Mouse (Mus musculus) megakaryocyte, embryonic 14.5 days (primary cell): ENCODE data around the gene Panx1. TPM values are rescaled to one million over a fixed set of nuclear protein-coding genes. Genes with fewer than 3 reads are reported as not detected.

Experiments
- H3K27me3 ChIP-seq: replicated peaks from 2 replicates; pipeline ENCODE3; 2012; ENCODE audit warnings: inconsistent platforms
- H3K36me3 ChIP-seq: replicated peaks from 2 replicates; pipeline ENCODE3; 2012; ENCODE audit warnings: low read length, inconsistent platforms, mixed read lengths
- H3K4me1 ChIP-seq: 2 replicates; pipeline ENCODE4 v1.6.1; 2012; ENCODE audit warnings: inconsistent platforms
- H3K4me3 ChIP-seq: replicated peaks from 2 replicates; pipeline ENCODE3; 2012; ENCODE audit warnings: moderate library complexity, mild to moderate bottlenecking, inconsistent platforms
- H3K9me3 ChIP-seq: 2 replicates; pipeline ENCODE4 v1.6.1; 2012; ENCODE audit warnings: inconsistent platforms
- FLI1 ChIP-seq: IDR thresholded peaks from 2 replicates; pipeline ENCODE4 v1.6.1; 2012; ENCODE audit warnings: low read length, inconsistent platforms, mixed read lengths
- GATA1 ChIP-seq: IDR thresholded peaks from 3 replicates; pipeline ENCODE4 v1.6.1; 2012; ENCODE audit warnings: mixed read lengths, low read length, inconsistent platforms, borderline replicate concordance
- polyA plus RNA-seq: library from polyadenylated mRNA; stranded (reverse); fragments of >175 nt; gene quantifications from 2 replicates; pipeline ENCODE4 v1.2.3, GENCODE M21; 2012; ENCODE audit warnings: low replicate concordance; ENCODE audit not compliant: insufficient read depth

Panx1 gene
- polyA plus RNA-seq, 1 experiment: 13.0 TPM

GRCm38 (mm10) chr9:14974251-14975232 is 70.7 kb downstream of the Panx1 start:
- Histone ChIP-seq H3K27me3 (no peaks in the 10 kb centered on the region), H3K4me1 (peaks cover 9% of the 10 kb centered on the region; the same call in 1 of the 2 replicates)
- no peak for TF ChIP-seq GATA1
- TF ChIP-seq FLI1: no peak

GRCm38 (mm10) chr9:14973762-14974161 is 71.5 kb downstream of the Panx1 start:
- Histone ChIP-seq H3K27me3 (no peaks in the 10 kb centered on the region), H3K36me3 (no peaks in the 10 kb centered on the region), H3K4me3 (no peak overlapping the region), H3K4me1 (peaks cover 12% of the 10 kb centered on the region; the same call in 1 of the 2 replicates), H3K9me3 (peaks cover 2% of the 10 kb centered on the region; the same call in 1 of the 2 replicates)
- TF ChIP-seq GATA1: no peak
- no peak for TF ChIP-seq FLI1

More at GRCm38 (mm10) chr9:14974251-14975232, 70.7 kb downstream of the Panx1 start:
- H3K4me3 ChIP-seq: no peak overlapping the region
- no peaks in the 10 kb centered on the region for H3K36me3 ChIP-seq
- peaks cover 2% of the 10 kb centered on the region; the same call in 1 of the 2 replicates for H3K9me3 ChIP-seq

- H3K4me3 ChIP-seq: no peak overlapping the region
- no peaks in the 10 kb centered on the region for H3K27me3 ChIP-seq
- peaks cover 17% of the 10 kb centered on the region for H3K4me1 ChIP-seq
- TF ChIP-seq FLI1 (no peak), GATA1 (no peak)
- H3K36me3 ChIP-seq: no peaks in the 10 kb centered on the region
- no peaks in the 10 kb centered on the region for H3K9me3 ChIP-seq
Measured at GRCm38 (mm10) chr9:14970805-14971525, 74.3 kb downstream of the Panx1 start.

DNA sequence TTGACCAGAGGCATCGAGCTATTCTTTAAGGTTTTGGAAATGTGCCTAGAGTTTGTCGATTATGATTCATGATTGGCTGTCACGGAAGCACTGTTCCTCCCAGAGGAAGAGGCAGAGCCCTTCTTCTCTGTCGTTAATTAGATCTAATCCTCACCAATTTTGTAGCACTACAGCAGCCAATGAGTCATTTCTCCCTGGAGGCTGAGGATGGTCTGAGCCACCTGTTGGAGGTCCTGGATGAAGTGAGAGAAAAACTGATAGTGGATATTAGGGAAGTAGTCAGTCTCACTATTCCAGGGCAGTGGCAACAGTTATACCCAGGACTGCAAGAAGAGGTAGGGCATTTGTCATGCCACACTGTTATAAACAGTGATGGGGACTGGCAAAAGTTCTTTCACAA is 75.1 kb downstream of the Panx1 start:
- Histone ChIP-seq H3K4me3 (no peak overlapping the region), H3K9me3 (no peaks in the 10 kb centered on the region), H3K27me3 (no peaks in the 10 kb centered on the region), H3K36me3 (no peaks in the 10 kb centered on the region), H3K4me1 (peaks cover 17% of the 10 kb centered on the region)
- TF ChIP-seq FLI1 (no peak), GATA1 (no peak)

- TF ChIP-seq GATA1 (no peak), FLI1 (no peak)
- Histone ChIP-seq H3K36me3 (no peaks in the 10 kb centered on the region), H3K4me1 (peaks cover 17% of the 10 kb centered on the region), H3K4me3 (no peak overlapping the region), H3K27me3 (peaks cover 7% of the 10 kb centered on the region), H3K9me3 (no peaks in the 10 kb centered on the region)
Measured at GRCm38 (mm10) chr9:14967598-14967997, 77.7 kb downstream of the Panx1 start.

DNA sequence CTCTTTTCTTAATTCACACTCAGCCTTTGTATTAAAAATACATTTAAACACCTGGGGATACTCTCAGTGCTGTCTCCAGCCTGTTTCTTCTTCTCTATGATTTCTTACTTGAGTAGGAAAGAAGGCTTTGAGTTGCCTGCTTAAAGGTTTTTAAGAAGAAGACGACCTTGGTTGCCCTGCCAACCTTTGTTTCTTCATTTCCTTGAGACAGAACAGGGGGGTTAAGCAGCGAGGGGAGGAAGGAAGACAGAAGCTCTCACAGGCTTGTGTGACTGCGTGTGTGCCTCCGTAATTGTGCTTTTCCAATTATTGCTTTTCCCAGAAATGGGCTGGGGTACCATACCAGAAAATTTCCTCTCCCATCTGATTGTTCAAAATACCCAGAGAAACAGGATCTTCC is 78.5 kb downstream of the Panx1 start:
- TF ChIP-seq FLI1 (no peak), GATA1 (no peak)
- H3K4me3 ChIP-seq: no peak overlapping the region
- H3K27me3 ChIP-seq: peaks cover 10% of the 10 kb centered on the region

GRCm38 (mm10) chr9:14965368-14965767 is 79.9 kb downstream of the Panx1 start:
- Histone ChIP-seq H3K4me1 (peaks cover 12% of the 10 kb centered on the region), H3K4me3 (no peak overlapping the region), H3K27me3 (peaks cover 10% of the 10 kb centered on the region), H3K36me3 (no peaks in the 10 kb centered on the region), H3K9me3 (no peaks in the 10 kb centered on the region)
- no peak for TF ChIP-seq FLI1
- TF ChIP-seq GATA1: no peak

More for the DNA sequence above, 78.5 kb downstream of the Panx1 start:
- Histone ChIP-seq H3K4me1 (peaks cover 17% of the 10 kb centered on the region), H3K9me3 (no peaks in the 10 kb centered on the region), H3K36me3 (no peaks in the 10 kb centered on the region)

- no peak for TF ChIP-seq GATA1
- TF ChIP-seq FLI1: no peak
- Histone ChIP-seq H3K27me3 (peaks cover 22% of the 10 kb centered on the region), H3K4me3 (no peak overlapping the region), H3K36me3 (no peaks in the 10 kb centered on the region), H3K9me3 (no peaks in the 10 kb centered on the region), H3K4me1 (peaks cover 3% of the 10 kb centered on the region; the same call in 1 of the 2 replicates)
Measured at GRCm38 (mm10) chr9:14962769-14963168, 82.5 kb downstream of the Panx1 start.

DNA sequence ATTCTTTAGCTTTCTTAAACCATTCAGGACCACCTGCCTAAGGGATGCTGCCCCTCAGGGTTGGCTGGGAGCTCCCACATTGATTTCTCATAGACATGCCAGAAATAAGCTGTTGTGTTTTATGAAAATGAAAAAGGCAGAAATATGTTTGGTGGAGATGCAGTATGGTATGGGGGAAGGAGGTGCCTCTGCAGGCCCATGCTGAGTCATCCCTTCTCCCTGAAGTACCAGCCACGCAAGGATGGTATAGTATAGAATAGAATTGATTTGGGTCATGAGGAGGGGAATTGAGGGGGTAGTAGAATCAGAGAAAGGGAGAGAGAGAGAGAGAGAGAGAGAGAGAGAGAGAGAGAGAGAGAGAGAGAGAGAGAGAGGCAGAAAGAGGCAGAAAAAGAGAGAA is 90.6 kb downstream of the Panx1 start:
- no peaks in the 10 kb centered on the region for H3K4me1 ChIP-seq
- TF ChIP-seq FLI1: no peak
- TF ChIP-seq GATA1: no peak
- peaks cover 14% of the 10 kb centered on the region for H3K9me3 ChIP-seq
- no peak overlapping the region for H3K4me3 ChIP-seq
- peaks cover 24% of the 10 kb centered on the region for H3K27me3 ChIP-seq
- H3K36me3 ChIP-seq: no peaks in the 10 kb centered on the region

Other genes starting within 250 kb of the Panx1 start
- not detected in 2 replicates for gene Gpr83, start 185.3 kb downstream of the Panx1 start, polyA plus RNA-seq
- gene Izumo1r, start 141.5 kb downstream of the Panx1 start, polyA plus RNA-seq: not detected in 2 replicates
- gene Hephl1, start 66.6 kb upstream of the Panx1 start, polyA plus RNA-seq: not detected in 2 replicates
- not detected in 2 replicates for gene Vstm5, start 193.6 kb upstream of the Panx1 start, polyA plus RNA-seq
- gene Med17, start 234.5 kb upstream of the Panx1 start, polyA plus RNA-seq: 1.0 and 7.6 TPM in 2 replicates